Mouse (Mus musculus) left cerebral cortex, adult 8-10 months (tissue): ENCODE data around the gene Tmem104. TPM values are rescaled to one million over a fixed set of nuclear protein-coding genes. Genes with fewer than 3 reads are reported as not detected.
A peak's percentile ranks its signal among the peaks of the same experiment; 100 is the strongest.

Experiments used
- DNase-seq, 2 experiments: peaks; one replicate each; pipeline ENCODE4 v3.0.0; 2022; ENCODE audit warnings: low spot score in 2 of 2
- total RNA-seq, 4 experiments: library from RNA; stranded (reverse); gene quantifications; 2 replicates each; pipeline ENCODE4 v1.2.4; 2022

Gene Tmem104
- total RNA-seq, 4 experiments from 2014 or later = 14.0 to 24.5 (median 16.9) TPM

DNA sequence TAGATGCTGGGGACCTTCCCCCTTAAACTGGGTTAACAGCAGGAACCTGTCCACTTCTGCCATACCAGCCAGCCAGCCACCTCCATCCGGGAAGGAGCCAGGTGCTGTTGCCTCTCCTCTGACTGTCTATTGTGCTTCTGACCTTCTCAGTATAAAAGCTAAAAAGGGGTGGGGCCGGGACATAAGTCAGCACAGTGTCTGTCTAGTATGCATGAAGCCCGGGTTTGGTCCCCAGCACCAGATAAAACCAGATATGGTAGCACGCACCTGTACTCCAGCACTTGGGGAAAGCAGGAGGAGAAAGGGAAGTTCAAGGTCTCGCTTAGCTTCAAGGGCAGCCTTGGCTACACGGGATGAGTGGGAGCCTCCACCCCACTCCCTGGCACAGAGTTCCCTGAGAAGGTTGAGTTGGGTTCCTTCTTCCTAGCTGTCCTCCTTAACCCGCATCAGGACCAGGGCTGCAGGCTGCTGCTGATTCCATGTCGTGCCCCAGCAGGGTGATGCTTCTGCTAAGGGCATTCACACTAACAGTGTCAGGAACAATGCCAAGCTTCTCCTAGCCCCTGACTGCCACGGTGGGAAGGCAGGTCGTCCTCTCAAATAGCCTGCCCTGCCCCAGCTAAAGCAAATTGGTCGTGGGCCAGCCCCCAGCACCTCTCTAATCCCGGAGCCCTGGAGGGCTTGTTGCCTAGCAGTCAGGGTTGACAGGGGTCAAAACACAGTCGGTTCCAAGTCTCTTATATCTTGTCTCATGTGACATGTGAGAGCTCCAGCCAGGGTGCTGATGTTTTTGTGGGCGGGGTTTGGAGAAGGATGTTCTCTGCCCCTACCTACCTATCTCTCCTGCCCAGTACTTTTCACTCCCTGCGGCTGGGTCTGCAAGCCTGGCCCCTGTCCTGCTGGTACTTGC, 42.0 kb downstream of the Tmem104 start:
- DNase-seq = no peak

DNA sequence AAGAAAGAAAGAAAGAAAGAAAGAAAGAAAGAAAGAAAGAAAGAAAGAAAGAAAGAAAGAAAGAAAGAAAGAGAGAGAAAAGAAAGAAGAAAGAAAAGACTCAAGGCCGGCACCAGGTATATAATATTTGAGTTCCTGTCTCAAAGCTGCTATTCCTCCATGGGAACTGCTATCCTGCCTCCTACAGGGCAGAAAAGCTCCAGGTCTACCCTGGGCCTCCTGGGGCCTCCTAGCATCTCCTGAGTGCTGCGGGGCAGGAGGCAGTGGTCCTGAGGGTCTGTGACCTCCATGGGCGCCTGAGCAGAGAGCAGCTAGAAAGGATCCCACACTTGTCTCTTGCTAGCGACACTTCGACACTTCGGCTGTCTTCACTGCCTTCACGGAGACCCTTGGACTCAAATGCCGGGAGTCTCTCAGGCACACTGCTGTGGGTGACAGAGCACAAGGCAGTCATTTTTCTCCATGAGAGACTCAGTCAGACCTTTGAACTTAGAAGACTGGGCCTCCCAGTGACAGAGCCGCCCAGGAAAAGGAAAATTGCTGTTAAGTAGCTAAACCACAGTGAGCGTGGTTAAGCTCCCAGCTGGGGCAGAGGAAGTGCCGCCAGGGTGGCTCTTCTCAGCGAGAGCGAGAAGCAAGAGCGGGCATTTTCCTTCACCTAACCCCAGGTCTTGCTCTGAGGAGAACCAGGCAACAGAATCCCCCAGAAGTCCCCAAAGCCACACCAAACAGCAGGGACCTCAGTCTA, 44.1 kb downstream of the Tmem104 start:
- no peak for DNase-seq

DNA sequence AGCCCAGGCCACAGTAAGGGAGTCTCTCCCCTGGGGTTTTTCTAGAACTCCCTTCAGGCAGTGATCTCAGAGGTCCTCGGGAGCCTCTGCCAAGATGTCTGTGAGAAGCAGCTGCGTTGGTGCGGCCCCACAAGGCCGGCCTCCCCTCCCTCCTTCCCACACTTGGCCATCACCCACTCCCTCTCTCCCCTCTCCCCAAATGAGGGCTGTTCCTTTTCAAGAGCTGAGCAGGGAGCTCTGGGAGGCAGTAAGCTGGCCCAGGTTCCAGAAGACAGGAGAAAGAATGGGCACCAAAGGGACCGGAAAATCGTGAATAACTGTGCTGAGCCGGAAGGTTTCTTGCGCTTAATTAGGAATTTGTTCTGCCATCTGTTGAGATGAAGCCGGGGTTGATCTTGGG, 44.6 kb downstream of the Tmem104 start:
- peak in 1 of 2 experiments; percentile 53 for DNase-seq

DNA sequence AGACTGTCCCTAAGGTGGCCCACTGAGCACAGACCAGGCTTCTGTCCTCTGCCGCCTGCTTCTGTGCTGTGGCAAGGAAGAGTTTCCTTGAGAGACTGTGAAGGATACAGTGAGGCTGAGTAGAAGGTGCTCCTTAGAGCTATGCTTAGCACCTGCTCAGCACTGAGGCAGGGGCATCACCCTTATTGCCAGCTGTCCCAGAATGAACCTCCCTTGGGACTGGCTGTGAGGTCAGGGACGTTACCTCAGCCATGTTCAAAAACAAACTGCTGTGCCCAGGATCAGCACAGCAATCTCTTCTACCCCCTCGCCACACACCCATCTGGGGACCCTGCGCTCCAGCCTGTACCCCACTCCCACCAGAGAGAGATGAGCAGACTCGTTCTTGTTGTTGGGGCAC, 45.6 kb downstream of the Tmem104 start:
- DNase-seq = no peak

DNA sequence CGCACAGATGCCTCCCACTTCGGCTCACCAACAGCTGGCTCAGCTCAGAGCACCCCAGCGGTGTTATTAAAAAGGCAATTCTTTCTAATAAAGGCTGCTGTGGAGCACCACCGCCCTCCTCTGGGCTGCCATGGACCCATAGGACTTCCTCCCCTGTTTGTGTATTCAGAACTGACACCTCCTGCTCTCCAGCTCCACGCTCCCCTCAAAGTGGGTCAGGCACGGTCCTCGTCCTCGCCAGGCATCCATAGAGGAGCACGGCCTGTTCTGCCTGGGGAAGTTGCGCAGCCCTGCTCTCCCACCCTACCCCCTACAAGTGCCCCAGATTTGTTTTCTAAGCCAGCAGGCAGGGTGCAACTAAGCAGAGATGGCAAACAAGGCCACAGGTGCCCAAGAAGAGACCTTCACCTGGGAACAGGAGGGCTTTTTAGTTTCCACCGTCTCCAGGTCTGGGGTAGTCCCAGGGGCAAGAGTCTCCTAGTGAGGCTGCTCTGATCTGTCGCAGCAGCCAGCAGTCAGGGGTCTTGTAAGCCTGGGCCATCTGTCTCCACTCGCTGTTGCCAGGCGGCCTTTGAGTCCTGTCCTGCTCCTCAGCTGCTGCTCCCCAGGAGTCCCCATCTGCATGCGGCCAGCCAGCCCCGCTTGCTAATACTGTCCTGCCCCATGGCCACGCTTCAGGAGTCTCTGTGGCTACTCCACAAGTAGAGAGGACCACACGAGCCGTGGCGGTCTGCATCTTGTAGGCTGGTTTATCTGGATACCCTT, 46.4 kb downstream of the Tmem104 start:
- peak in 1 of 2 experiments; percentile 52 for DNase-seq

DNA sequence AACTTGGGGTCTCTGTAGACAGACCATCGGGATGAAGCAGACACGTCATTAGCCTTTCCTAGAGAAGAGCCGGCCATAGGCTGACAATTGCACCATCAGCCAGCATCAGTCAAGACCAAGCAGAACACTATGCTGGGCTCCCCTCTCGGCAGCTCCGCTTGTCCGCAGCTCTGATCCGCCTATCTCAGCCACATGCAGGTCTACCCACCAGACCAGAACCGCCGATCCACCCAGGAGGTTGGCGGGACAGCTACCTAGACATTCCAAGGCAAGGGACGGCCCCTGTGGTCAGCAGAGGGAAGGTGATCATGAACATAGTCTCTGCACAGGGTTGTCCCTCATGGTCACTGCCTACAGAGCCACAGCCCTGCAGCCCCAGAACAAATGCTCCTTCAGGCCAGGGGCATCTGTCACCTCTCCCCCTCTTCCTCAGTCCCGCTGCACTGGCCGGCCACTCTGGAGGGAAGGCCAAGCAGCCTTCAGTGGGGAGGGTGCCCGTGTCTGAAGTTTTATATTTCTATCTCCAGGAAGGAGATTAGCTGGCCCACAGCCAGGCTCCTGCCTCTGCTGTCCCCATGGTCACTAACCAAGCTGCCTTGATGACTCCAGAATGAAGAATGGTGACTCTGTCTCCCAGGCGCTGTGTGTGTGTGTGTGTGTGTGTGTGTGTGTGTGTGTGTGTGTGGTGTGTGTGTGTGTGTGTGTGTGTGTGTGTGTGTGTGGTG, 47.2 kb downstream of the Tmem104 start:
- no peak for DNase-seq

DNA sequence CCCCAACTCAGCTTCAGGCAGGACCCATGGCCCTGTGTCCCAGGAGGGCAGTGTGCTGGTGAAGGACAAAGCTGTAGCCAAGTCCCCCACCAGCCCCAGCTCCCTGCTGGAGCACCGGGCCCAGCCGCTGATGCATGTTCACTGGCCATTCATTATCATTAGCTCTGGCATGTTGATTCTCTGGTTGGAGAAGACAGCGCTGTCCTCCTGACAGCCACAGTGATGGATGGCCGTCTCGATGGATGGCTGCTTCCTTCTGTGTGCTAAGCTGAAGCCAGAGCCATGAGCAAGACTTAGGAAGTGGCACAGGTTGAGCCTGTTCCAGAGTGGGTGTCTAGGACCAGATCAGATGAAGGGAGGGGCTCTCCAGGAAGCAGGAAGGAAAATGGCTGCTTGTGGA, 49.3 kb downstream of the Tmem104 start:
- no peak for DNase-seq

DNA sequence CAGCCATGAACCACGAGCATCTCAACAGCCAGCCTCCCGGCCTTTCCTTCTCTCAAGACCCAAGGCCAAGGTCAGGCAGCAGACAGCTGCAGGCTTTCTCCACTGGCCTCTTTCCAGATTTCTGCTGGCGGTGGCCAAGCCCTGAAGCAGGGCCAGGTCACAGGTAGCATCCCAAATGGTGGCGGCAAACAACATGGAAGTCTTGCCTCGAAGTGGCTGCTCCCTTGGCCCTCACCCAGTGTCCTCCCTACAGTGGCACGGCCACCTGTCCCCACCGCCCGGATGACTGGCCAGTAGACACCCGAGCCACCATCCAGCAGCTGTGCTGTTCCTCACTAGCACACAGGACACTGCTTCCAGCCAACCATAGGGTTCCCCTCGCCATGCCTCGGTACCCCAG, 54.1 kb downstream of the Tmem104 start:
- no peak for DNase-seq

DNA sequence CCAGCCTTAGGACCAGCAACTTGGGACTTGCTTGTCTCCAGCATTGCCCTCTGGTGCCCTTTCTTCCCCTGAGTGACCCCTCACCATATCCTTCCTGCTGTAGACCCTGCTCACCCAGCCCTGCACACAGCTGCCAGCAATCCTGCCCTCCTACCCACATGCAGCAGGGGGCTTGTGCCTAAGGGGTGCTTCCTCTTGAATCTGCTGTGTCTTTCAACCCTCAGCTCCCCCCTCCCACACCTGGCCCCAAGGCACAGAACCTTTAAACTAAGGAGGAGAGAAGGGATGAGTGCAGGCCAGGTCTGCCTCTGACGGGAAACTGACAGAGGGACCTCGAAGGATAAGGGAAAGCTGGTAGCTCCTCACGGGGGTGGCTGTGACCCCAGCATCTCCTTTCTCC, 55.5 kb downstream of the Tmem104 start:
- no peak for DNase-seq

DNA sequence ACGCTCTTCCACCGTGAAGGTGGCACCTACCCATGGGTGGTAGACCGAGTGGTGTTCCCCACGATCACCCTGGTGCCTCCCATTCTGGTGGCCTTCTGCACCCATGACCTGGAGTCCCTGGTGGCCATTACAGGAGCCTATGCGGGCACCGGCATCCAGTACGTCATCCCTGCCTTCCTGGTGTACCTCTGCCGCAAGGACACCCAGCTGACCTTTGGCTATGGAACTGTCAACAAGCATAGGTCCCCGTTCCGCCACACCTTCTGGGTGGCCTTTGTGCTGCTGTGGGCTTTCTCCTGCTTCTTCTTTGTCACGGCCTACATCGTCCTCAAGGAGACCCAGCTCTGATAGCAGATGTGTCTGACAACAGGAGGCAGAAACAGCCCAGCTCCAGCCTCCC, 56.5 kb downstream of the Tmem104 start:
- no peak for DNase-seq

DNA sequence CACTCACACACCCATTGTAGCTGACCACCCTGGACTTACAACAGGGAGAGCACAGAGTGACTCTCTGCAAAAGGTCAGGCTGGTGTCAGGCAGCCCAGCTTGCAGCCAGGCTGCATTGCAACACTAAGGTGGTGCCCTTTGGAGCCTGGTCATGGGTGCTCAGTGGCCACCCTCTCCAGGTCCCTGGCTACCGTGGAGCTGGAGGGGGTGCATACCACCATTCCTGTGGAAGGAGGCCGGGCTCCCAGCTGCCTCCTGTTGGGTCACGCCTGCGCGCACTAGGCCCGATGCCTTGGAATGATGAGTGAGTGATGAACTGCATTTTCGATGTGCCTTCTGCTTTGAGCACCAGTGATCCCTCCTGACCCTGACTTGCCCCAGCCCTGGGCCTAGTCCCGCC, 57.6 kb downstream of the Tmem104 start:
- no peak for DNase-seq

DNA sequence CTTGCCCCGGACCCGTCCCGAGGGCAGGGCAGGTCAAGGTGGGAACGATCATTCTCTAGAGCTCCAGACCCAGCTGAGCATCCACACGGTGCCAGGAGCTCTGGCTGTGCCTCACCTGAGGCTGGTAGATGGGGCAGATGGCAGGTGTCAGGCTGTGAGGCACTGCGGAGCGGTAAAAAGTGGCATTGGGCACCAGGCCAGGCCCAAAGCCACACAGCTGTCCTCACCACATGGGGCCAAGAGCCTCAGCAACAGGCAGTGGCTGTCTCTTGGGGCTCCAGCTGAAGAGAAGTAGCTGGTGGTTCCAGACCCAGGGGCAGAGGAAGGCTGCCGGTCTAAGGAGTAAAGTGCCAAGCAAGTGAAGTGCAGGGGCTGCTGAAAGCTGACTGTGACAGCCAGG, 59.1 kb downstream of the Tmem104 start:
- DNase-seq = no peak

DNA sequence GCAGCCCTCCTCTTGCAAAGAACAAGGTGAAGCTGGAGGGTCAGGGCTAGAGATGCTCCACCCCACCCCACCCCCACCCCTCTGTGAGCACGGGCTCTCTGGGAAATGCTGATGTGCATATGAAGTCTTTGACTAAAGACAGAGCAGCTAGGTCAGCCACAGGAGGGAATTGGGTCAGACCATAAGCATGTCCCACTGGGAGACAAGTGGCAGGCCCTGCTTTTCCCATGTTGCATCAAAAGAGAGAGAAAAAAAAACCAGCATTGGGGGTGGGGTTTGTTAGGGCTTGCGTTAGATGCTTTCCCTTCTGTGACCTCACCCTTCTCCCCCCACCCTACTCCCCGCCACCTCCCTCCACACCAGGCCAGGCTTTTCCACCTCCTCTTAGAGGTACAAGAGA, 60.0 kb downstream of the Tmem104 start:
- no peak for DNase-seq

DNA sequence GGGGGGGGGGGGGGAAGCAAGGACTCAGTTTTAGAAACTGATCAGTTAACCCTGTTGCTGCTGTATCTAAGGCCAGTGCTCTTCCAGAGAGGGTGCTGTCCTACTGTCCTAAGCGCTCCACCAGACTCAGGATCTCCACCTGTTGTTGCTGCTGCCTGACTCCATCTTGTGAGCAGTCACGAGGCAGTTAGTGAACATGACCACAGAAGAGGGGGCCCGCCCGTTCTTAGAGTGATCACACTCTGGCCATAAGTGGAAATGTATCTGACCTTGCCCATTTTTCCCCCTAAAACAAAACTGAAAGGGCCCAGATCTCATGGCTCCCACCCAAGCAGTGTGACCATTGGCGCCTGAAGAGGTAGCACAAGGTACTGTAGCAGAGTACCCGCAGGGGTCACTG, 60.7 kb downstream of the Tmem104 start:
- no peak for DNase-seq

DNA sequence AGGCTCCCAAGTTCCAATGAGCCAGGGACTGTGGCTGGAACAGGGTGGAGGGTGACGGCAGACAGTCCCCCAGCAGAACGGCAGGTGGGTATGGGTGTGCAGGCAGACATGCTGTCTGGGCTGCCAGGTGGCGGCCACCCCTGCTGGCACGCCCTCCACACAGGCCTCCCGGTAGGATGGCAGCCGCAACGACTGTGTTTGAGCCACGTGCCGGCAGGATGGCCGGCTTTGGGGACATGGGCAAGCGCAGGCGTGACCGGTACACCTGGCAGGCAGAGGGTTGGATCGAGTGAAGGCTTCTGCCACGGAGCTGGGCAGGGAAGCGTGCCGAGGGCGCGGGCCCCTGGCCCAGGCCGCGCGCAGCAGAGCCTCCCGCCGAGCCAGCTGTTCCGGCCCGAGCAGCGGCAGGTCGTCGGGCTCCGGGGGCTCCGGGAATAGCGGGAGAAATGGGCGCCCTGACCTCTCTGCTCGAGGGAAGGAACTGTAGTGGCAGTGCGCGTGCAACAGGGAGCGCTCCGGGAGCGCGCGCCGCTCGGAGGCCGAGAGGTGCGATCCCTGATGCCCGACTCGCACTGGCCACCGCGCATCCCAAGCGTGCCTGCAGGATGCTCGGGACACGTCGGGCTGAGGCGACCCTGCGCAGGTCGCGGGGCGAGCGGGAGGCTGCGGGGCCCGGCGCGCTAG, 62.6 kb downstream of the Tmem104 start:
- no peak for DNase-seq

DNA sequence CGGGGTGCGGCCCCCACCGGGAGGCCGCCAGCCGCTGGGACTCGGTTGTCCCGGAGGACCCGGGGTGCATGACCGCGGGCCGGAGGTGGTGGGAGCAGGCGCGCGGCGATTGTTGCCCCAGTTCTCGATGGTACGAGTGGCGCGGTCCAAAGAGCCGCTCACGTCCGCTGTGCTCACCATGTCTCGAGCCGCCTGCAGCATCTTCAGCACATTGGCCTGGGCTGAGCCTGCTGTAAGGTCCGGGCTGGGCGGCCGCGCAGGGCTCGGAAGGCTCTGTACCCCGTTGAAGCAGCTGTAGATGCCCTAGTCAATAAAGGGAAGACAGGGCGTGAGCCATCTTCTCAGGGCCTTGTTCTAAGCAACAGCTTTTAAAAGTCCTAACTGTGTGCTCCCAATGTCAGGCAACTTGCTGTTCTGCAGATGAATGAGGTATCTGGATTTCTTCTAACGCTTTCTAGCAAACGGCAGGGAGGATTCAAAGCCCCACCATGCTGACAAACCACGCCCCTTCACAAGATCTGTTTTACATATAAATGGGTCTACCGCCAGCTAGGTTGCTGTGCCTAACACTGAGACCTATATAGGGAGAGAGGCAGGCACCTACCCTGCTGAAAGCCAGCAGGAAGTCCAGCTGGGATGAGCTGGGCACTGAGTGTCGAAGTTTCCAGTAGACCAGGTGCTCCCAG, 63.3 kb downstream of the Tmem104 start:
- DNase-seq = no peak

DNA sequence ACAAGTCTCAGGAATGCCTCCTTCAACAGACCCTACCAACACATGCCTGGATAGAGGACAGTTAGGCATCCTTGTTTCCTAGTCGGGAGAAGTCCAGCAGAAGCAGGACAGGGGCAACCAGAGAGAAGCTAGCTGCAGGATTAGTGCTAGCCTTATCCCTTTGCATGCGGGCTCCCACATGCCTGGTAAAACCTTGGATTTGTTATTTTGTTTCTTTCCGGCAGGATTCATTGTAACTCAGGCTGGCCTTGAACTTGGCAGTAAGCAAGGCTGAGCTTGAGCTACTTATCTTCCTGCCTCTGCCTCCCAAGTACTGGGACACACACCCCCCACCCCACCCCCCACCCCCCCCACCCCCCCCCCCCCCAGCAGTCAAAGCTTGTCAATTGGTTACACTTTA, 64.0 kb downstream of the Tmem104 start:
- no peak for DNase-seq

DNA sequence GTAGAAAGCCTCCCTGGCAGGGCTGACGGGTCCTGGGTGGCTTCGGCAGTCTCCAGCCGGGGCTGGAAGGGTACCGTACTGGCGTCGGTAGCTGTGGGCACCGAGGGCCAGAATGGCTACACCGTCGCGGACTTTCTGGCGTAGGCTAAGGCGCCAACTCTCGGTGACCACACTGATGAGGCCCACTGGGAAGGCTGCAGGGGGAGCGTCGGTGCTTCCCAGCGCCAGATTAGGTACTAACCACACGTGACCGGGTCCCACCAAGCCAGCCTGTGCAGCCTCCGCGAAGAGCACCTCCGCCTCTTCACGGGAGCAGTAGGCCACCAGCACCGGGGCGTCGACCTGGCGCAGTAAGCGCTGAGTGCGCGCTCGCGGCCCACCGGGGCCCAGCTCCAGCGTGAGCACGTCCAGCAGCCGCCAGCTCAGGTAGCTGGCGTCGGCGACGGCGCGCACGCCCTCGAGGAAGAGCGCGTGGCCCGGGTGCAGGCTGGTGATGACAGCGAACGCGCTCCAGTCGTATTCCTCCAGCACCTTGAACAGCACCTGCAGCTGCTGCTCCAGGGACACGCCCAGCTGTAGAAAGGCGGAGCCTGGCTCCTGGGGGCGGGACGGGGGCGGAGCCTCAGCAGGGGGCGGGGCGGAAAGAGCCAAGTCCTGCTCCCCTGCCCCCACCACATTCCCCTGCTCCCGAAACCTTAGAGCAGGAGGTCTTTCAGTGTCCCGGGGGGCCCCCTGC, 70.7 kb downstream of the Tmem104 start:
- DNase-seq = no peak

DNA sequence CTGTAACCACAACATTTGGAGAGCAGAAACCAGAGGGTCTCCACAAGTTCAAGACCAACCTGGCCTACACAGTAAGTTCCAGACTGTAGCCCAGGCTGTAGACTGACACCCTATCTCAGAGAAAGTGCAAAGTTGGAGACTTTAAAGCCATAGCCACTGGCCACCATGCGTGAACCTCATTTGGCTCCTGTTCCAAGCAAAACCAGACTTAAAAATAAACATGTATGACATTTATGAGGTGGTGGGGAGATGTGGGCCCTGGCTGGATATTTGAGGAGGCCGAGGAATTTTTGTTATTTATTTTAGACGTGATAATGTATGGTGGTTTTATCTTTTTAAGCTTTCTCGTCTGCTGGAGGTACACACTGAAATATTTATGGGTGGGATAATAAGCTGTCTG, 71.8 kb downstream of the Tmem104 start:
- DNase-seq = no peak
